Mouse (Mus musculus): ENCODE data around the gene BC067074. TPM values are rescaled to one million over a fixed set of nuclear protein-coding genes. Genes with fewer than 3 reads are reported as not detected.
"Not testable (repeated sequence)": the region's sequence is repeated elsewhere in the genome, so short reads cannot be mapped to it uniquely, and the experiment has no call there.

The BC067074 gene
- total RNA-seq, 2 experiments from 2014 or later, result not detected

DNA sequence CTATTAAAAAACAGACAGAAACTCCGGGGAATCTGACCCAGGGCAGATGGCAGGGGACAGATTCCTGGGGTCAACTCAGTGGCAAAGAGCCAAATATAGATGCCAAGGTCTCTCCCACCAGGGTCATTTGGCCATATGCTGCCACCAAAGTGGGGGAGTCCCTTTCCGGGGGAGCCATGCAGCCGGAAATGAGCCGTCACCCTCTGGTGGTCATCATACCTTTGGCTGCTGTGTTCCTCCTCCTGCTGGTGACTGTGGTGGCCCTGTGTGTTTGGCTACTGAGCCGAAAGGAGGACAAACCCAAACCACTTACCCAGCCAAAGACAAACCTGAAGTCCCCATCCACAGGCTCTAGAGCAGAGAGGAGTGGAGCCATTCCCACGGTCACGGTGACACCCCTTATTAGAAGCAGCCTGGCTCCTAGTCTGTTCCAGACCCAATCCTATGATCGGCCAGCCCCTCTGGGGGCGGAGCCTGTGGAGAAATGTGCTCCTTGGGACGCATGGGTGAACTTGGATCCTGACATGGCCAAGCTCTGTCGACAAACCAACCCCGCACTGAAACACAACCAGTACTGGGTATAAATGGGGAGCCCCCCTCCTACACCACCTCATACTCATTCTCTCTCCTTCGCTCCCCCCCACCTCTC lies 76.1 kb downstream of the BC067074 start:
- no peak for ATAC-seq (replicated peaks; ENCODE audit: low FRiP score, poor library complexity, severe bottlenecking)

DNA sequence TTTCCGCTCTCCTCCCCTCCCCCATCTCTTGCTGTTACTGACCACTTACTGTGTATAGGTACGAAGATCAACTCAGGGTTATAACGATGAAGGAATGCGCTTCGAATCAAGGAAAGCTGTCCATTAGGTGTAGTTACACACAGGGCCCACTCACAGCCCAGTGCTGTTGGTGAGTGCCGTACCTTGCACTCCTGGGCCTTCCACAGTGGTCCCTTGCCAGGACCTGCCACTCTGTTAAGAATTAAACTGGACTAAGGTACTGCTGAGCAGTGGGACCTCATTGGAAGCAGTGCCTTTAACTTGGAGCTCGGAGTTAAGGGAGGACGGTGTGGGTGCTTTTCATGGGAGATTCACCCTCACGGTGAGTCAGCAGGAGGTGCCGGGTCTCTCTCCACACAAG lies 76.7 kb downstream of the BC067074 start:
- ATAC-seq (replicated peaks; ENCODE audit: low FRiP score, poor library complexity, severe bottlenecking), result no peak

DNA sequence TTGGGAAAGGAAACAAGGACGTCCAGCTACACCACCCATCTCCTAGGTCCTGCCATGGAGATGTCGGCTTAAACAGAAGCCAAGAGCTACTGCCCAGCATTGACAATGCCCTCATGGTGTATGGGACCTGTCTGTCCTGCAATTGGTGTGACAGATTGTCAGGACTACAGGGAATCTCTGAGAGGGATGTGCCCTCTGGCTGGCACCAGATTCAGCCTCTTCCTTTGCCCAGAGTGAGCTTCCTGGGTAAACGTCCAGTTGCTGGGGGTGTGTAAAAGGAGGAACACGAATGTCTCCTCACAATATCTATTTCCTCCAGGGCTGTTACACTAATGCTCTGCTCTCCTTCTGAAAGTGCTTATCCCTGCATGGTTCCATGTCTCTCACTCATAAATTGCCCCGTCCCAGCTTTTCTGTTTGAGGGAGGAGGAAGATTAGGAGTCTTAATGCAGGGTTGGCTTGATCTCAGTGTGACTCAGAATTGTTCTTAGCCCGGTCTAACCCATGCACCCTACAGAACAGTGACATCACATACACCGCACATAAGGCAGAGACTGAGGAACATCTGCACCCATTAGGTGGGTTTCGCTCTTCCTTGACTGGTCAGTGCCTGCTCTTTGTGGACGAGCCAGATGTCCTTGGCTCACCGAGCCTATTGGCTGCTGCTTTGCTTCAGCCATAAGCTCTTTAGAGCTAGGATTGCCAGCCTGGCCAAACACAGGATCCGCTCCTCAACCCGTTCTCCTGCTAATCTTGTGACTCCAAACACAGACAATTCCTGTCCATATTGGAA lies 80.5 kb downstream of the BC067074 start:
- no peak for ATAC-seq (replicated peaks; ENCODE audit: low FRiP score, poor library complexity, severe bottlenecking)

DNA sequence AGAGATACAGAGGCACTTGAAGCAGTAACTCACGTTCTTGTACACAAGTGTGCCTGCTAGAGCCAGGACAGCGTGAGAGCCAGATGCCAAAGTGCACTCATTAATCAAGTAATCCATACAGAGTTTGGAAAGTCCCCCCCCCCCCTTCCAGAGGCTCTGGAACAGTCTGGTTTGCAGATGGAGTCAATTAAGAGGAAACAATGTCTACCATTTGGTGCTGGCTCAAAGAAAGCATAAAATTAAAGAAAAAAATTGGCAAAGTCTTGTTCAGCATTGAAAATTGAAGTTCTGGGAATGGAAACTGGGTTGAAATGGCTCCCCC lies 81.1 kb downstream of the BC067074 start:
- ATAC-seq (replicated peaks; ENCODE audit: low FRiP score, poor library complexity, severe bottlenecking), result no peak

DNA sequence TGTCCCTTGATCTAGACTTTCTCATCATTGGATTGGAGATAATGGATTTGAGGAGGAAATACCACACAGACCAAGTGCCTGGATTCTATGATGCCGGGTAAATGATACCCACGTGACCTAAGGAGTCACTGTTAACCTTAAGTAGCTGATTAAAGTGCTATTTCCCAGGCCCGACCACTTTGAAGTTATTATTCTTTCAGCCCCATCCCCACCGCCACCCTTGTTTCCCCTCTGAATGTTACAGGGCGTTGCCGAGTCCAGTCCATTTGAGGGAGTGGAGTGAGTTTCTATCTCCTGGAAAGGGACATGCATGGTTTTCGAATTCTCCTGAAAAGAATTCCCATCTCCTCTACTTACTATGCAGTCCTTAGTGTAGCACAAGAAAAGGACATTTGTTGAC lies 84.7 kb downstream of the BC067074 start:
- no peak for ATAC-seq (replicated peaks; ENCODE audit: low FRiP score, poor library complexity, severe bottlenecking)

DNA sequence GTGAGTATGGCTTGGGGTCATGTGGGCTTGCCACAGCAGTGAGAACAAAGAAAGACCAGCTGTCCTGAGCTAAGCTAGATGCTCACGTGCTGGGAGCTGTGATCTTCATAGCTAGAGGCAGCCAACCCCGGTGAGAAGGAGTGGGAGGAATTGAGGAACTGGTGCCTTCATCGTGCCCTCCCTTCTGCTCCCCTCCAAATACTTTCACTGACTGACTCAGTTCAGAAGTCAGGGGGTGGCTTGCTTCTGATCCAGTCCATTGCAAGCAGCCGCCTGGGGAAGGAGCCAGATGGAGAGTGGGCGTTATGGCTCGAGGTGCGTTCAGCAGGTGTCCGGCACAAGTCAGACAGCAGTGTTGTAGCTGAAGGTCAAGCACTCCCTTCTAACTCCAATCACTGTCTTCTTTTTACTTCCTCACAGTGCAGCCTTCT lies 86.0 kb downstream of the BC067074 start:
- ATAC-seq (replicated peaks; ENCODE audit: low FRiP score, poor library complexity, severe bottlenecking), result no peak

DNA sequence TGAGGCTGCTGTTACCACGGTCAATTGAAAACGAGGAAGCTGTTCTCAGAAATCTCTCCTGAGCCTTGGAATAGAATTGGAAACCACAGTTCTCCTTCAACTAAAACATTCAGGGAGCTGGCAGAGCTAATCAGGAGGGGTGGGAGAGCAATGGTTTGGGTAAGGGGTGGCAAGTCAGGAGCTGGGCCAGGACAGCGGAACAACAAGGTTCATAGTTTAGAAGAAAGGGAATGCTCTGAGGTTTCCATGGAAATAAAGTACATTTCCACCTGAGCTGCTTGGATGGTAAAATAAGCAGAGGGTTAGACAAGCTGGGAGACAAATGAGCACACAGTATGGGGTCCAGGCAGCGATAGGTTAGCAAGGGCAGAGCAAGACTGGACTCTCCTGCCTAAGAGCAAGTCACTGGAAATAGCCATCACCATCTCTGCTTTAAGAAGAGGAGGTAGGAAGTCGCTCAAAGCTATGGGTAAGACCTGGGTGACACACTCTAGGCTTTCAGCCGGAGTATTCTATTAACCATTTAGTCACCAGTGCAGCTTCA lies 86.9 kb downstream of the BC067074 start:
- ATAC-seq (replicated peaks; ENCODE audit: low FRiP score, poor library complexity, severe bottlenecking), result no peak

DNA sequence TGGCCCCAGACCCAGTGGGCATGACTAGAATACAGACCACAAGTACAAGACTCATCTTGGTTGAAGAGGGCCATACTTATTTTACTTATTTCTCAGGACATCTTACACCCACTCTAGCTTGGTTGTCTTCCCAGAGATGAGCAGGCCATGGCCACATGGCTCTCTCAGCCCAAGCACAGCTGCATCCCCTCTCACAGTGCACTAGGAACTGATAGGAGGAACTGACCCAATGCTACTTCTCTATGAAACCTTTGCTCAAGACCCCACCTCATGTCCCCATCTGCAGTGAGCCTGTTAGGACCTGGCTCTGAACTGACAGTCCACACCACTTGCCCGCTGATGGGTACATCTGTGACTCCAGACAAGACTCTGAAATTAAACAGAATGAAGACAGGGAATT lies 88.8 kb downstream of the BC067074 start:
- no peak for ATAC-seq (replicated peaks; ENCODE audit: low FRiP score, poor library complexity, severe bottlenecking)

DNA sequence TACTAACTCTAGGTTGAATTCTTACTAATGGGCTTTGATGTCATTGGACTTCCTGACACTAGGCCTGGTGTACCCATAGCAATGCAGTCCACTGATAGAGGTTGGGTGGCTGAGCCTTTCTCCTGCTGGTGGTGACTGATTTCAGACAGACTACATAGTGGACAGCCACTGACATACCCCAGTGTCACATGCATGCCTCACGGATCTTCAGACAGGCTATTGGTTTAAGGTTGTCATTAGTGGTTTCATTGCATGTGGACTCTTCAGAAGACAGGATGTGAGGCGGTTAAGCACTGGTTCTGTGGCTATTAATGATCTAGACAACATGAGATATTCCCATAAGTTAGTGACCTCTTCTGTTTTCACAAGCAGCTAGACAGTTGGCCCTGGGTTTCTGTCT lies 89.2 kb downstream of the BC067074 start:
- ATAC-seq (replicated peaks; ENCODE audit: low FRiP score, poor library complexity, severe bottlenecking), result no peak

DNA sequence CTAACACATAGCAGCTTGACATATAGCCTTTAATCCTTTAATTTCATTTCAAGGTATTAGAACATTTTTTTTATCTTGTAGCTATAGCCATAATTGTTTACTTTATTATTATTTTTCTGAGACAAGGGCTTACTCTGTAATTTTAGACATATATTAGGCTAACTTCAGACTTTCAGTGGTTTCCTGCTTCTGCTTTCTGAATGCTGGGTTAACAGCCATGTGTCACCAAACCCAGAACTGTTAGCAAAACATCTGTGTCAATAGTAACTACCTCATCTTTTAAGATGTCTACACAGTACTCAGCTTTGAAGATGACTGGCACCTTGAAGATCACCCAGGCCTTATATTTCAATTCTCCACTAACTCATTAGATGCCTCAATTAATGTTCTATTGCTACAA lies 89.8 kb downstream of the BC067074 start:
- ATAC-seq (replicated peaks; ENCODE audit: low FRiP score, poor library complexity, severe bottlenecking), result not testable (repeated sequence)

DNA sequence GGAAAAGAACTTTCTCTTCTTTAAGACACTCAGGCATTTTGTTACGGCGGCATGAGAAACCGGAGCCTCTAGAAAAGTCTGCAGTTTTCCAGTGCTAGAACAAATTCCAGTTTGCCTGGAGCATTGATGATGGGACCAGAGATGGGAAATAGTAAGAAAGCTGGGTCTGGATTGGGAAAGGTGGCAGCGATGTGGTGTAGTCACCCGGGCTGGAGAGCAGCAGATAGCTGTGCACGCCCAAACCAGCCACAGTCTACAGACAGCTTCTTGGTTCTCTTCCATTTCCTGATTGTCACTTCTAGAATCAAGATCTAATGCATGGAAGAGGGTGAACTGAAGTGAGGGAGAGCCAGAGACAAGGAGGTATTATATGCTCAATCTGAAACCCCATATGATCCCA lies 100.4 kb downstream of the BC067074 start:
- no peak for ATAC-seq (replicated peaks; ENCODE audit: low FRiP score, poor library complexity, severe bottlenecking)

DNA sequence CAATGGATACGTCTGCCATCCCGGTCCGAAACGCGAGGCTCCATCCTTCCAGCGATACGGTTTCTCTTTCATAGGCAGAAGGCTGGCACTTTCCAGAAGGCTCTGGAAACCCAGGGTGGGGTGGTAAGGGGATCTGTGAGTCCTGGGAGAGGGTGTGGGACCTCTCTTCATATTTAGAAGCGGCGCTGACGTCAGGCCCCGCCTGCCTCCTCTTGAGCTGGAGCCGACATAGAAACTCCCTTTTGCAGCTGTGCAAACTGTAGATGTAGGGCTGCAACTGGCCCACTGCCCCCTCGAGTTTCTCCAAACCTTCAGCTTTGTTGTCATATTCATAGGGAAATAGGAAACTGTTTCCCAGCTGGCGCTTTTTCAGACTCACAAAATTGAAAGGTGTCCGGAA lies 101.6 kb downstream of the BC067074 start:
- ATAC-seq (replicated peaks; ENCODE audit: low FRiP score, poor library complexity, severe bottlenecking), result no peak

DNA sequence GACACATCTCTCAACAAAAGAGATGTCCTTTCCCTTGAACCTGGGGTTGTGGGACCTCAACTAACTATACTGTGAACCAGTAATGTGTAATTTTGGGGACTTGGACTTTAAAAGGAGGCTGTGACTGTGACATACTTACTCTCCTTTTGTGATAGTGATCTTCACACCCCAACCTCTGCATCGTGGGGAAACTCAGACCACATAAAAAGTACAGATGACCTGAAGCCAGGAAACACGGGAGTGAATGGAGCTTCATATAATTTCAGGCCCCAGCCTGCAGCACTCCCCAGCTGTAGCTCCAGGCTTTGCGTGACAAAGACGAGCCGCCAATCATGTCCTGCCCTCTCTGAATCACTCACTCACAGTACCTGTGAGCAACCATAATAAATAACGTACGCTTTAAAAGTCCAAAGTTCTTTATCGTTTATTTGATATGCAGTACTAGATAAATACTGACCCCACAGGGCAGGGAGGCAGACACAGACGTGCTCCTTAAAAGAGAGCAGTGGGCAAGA lies 104.1 kb downstream of the BC067074 start:
- ATAC-seq (replicated peaks; ENCODE audit: low FRiP score, poor library complexity, severe bottlenecking), result no peak

DNA sequence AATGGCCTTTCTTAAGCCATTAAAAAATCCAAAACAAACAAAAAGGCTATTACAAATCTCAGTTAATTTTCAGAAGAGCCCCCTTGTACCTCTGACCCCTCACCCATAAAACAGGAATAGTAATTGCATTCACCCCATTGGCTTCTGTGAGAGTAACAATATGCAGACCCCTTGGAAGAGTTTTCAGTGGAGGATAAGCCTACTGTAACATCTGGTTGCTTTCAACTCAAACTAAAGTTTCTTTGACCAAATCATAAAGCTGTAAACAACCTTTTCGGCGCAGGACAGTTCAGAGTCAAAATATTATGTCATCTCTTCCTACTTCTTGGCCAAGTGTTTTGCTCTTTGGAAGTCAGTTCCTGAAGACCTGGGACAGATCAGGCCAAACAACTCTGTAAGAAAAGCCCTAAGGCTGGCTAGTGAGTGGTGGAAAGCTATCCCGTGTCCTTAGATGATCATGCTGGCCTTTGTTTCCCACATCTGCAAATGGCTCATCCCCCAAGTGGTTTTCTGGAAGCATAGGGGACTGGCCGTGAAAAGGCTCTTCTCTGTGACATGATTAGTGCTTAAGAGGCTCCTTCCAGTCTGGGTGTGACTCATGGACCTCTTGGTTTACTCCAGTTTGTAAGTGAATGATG lies 108.5 kb downstream of the BC067074 start:
- no peak for ATAC-seq (replicated peaks; ENCODE audit: low FRiP score, poor library complexity, severe bottlenecking)

DNA sequence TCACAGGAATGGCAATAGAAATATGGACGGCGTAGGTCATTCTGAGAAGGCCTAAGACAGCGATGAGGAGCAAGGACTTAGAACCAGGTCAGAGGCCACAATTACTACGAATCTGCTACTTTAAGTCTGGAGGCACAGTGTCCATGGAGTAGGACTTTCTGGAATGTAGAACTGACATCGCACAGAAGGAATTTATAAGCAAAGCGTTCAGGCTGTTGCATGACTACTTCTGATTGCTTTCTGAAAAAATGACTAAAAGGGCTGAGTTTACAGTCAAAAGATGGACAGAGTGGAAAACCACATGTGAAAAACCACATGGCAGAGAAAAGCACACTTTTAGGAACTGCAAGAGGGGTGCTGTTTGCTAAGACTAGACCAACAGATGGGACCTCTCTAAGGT lies 110.7 kb downstream of the BC067074 start:
- ATAC-seq (replicated peaks; ENCODE audit: low FRiP score, poor library complexity, severe bottlenecking), result no peak

DNA sequence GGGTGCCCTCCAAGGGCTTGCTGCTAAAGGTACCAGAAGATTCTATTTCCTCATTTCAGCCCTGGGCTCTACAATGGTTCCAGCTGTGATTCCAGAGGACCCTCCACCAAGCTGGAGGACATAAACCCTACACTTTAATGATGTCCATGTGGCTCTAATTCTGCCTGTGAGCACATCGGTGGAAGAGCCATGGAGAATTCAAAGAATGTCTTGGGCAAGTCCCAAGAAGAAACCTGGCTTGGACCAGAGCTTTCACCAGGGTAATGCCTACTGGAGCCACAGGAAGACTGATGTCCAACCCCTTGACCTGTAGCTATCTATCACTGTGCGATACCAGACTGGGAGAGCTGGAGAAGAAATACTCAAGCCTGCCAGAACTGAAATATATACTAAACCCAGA lies 111.2 kb downstream of the BC067074 start:
- ATAC-seq (replicated peaks; ENCODE audit: low FRiP score, poor library complexity, severe bottlenecking), result no peak

DNA sequence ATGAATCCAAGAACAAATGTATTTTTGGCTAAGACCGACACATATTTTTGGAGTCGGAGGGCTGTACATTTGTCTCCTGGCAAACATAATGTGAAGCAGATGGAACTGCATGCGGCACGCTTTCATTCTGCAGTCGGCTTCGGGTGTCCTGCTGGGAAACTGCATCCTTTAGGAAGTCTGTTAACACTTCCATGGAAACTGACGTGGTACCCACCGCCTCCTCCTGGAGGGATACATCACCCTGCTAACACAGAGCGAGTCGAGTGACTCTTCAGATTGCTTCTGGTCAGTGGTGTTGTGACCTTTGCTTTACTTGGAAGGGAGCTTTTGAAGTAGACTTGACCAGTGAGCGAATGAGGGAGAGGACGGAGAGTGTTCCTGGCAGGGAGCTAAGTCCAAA lies 117.0 kb downstream of the BC067074 start:
- no peak for ATAC-seq (replicated peaks; ENCODE audit: low FRiP score, poor library complexity, severe bottlenecking)

DNA sequence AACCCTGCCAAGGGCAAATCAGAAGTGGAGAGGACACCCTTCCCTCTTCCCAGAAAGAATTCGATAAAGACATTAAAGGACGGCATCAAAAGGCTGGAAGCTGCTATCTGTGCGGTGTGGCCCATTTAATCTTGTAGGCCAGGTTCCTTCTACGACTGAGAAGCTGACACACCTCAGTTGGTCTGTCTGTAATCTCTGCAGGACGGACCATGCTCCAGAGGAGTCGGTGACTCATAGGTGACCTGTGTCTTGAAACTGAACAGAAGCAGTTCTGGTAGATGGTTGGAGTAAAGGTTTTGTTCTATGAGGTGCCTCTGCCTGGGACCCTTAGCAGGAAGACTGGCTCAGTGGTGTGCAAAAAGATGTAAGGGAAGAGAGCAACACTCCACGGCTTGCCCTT lies 122.6 kb downstream of the BC067074 start:
- no peak for ATAC-seq (replicated peaks; ENCODE audit: low FRiP score, poor library complexity, severe bottlenecking)

DNA sequence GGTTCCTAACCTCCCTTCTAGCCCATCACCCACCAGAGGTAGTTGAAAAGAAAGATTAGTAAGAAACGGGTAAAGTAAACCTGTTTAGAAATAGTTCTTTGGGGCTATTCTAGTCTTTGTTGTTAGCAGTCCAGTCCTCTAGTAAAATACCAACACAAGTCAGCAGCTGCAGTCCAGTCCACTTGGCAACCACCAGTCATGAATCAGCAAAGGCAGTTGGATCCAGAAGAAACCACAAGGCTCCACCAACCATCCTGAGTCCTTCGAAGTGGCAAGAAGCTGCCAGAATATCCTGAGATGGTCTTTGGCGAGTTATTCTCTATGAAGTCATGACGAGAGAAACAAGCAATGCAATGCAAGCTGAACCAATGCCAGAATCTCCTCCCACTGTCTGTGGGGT lies 124.0 kb downstream of the BC067074 start:
- no peak for ATAC-seq (replicated peaks; ENCODE audit: low FRiP score, poor library complexity, severe bottlenecking)

DNA sequence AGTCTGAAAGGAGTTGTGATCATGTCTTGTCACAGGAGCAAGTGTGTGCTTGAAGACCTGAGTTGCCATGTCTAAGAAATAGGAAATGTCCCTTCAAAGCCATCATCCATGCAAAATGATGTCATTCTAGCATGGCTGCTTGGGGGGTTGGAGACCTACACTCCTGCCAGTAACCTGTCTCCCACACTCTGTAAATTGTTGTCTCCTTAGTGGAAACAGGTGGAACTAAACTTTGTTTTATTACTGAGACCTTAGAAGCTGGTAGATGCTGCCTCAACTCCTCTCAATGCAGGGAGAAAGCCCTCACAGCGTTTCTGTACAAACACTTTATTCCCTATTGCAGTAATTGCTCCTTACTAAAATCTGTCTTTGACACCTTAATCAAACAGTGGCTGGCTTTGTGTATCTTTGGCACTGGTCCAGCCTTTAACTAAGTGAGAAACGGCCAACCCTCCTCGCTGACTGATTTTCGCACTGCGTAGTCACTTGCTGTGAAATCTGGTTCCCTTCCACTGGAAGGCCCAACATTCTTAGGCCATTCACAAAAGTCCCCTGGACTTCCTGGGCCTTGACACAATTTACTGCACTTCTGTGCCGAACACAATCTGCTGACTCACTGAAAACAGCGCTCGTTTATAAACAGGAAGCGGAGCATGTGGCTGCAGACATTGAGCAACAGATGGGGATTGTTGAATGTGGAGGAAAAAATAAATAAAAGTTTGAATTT lies 125.0 kb downstream of the BC067074 start:
- ATAC-seq (replicated peaks; ENCODE audit: low FRiP score, poor library complexity, severe bottlenecking), result no peak
